Mouse (Mus musculus) liver, embryonic 14 days (tissue): ENCODE measurements around the gene Ulbp1. TPM values are rescaled to one million over a fixed set of nuclear protein-coding genes. Genes with fewer than 3 reads are reported as not detected.

Experiments used
- polyA plus RNA-seq: library from polyadenylated mRNA; depleted of rRNA; stranded (reverse); fragments of >200 nt; gene quantifications from 2 replicates; pipeline ENCODE4 v1.2.3, GENCODE M21; 2012; rRNA removed

Ulbp1 gene
- polyA plus RNA-seq = 1.2 and 1.5 TPM in 2 replicates

DNA sequence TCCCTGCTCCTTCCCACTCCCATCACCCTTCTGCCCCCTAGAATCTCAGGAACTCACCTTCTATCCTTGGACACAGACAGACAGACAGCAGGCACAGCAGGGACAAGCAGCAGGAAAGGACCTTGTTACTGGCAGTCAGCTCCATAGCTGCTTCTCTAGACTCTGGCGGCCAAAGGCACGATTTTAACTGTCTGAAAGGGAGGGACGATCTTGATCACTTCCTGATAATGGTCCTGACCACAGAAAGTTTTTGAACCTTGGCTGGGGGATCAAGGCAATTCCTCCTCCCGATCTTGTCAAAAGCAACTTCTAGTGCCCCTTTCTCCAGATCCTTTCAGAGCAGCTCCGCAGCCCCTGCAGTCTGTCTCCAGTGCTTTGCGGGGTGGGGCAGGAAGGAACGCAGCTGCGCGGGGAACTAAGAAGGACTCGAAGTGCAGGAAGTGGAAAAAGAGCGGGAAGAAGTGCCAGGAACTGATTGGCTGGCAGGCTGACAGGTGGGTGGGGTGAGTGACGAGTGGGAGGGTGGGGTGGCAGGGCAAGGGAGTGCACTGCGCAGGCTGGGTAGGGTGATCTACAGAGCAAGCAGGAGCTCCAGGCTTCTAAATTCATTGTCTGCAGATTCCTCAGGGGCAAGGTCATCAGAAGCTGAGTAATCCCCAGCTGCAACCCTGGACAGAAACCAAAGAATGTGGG, at the start of gene Ulbp1:
Gene Ulbp1, minus strand, starts transcription at position 442 of the 693 bp plus-strand sequence.

Other genes with a start within 250 kb of the Ulbp1 start
- gene Lrp11, start 116.2 kb upstream of the Ulbp1 start, polyA plus RNA-seq = 0.25 and 0.31 TPM in 2 replicates
- 19.4 and 23.2 TPM in 2 replicates for gene Nup43, start 193.9 kb upstream of the Ulbp1 start, polyA plus RNA-seq
- 43.2 and 48.9 TPM in 2 replicates for gene Pcmt1, start 207.5 kb upstream of the Ulbp1 start, polyA plus RNA-seq
- 4.8 and 5.6 TPM in 2 replicates for gene Lats1, start 207.6 kb upstream of the Ulbp1 start, polyA plus RNA-seq